Mouse (Mus musculus) testis, adult 2 months (tissue): ENCODE measurements at regions not wholly inside any gene's neighbourhood (a gene's known extent, or its start where the extent isn't known, plus 50 kb on each side); places are given as distances from the start of the nearest gene placed in this dataset.
"Not testable (repeated sequence)": the region's sequence is repeated elsewhere in the genome, so short reads cannot be mapped to it uniquely, and the experiment has no call there.

Experiments
- H3K27ac ChIP-seq: fragments of 200-500 bp; 2 replicates; pipeline ENCODE4 v1.5.1; 2012; ENCODE audit warnings: low read depth, low read length; ENCODE audit not compliant: control insufficient read depth, insufficient read depth
- H3K27me3 ChIP-seq: fragments of 200-500 bp; 2 replicates; pipeline ENCODE4 v1.6.1; 2012; ENCODE audit warnings: mild to moderate bottlenecking, low read length, moderate library complexity; ENCODE audit not compliant: control insufficient read depth, insufficient read depth
- H3K36me3 ChIP-seq: fragments of 200-500 bp; 2 replicates; pipeline ENCODE4 v1.6.1; 2012; ENCODE audit warnings: mild to moderate bottlenecking, low read length; ENCODE audit not compliant: control insufficient read depth, insufficient read depth
- H3K4me1 ChIP-seq: fragments of 200-500 bp; 2 replicates; pipeline ENCODE4 v1.6.1; 2012; ENCODE audit warnings: low read length; ENCODE audit not compliant: control insufficient read depth, insufficient read depth
- H3K4me3 ChIP-seq: fragments of 200-500 bp; 2 replicates; pipeline ENCODE4 v1.5.1; 2012; ENCODE audit warnings: low read depth, mild to moderate bottlenecking, low read length, moderate library complexity, mixed read lengths; ENCODE audit not compliant: control insufficient read depth
- CTCF ChIP-seq: fragments of 200-500 bp; IDR thresholded peaks from 2 replicates; pipeline ENCODE4 v1.5.1; 2012; ENCODE audit warnings: low read depth, mild to moderate bottlenecking, inconsistent platforms, low read length, moderate library complexity; ENCODE audit not compliant: control insufficient read depth, insufficient read depth, insufficient replicate concordance
- POLR2A ChIP-seq: fragments of 200-500 bp; IDR thresholded peaks from 2 replicates; pipeline ENCODE4 v1.6.1; 2012; ENCODE audit warnings: low read depth, mild to moderate bottlenecking, inconsistent platforms, low read length, moderate library complexity; ENCODE audit not compliant: control insufficient read depth

DNA sequence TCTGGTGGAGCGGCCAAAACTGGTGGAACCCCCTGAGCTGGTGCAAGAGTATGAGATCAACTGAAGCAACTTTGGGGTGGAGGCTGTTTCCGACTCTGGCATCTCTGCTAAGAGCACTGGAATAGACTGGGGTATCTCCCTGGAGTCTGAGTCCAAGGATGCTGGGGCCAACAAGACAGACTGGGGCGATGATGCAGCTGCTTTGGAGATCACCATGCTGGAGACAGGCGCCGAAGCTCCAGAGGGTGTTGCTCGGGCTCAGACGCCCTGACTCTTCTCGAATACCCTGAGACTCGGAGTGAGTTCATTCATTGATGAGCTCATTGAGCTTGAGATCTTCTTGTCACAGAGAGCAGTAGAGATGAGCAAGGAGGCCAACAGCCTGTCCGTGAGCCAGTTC is 194.6 kb upstream of the Hsf2 start:
- TF ChIP-seq POLR2A (no peak), CTCF (no peak)
- H3K4me3 ChIP-seq: no peak overlapping the region
- H3K4me1 ChIP-seq: peaks cover 4% of the 10 kb centered on the region
- no peaks in the 10 kb centered on the region for H3K27me3 ChIP-seq
- H3K36me3 ChIP-seq: no peaks in the 10 kb centered on the region
- H3K27ac ChIP-seq: no peak overlapping the region

DNA sequence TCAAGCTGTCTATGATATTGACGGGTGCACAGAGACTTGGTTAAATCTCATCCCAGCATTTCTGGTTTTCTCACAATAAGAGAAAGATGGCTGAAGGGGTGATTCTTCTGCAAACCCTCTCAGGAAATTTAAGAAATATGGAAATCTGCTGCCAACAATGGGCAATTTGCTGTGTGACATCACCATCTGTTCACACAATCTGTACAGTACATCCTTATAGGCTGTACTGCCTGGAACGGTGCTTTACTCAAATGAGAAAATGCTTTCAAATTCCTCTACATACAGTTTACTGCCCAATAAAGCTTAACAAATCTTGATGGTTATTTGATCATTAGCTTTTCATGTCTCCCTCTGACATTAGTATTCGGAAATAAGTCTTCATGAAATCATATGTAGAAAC is 172.4 kb upstream of the Hsf2 start:
- H3K27ac ChIP-seq: no peak overlapping the region
- H3K4me3 ChIP-seq: no peak overlapping the region
- no peaks in the 10 kb centered on the region for H3K27me3 ChIP-seq
- H3K4me1 ChIP-seq: no peaks in the 10 kb centered on the region
- H3K36me3 ChIP-seq: no peaks in the 10 kb centered on the region
- TF ChIP-seq CTCF (no peak), POLR2A (no peak)

DNA sequence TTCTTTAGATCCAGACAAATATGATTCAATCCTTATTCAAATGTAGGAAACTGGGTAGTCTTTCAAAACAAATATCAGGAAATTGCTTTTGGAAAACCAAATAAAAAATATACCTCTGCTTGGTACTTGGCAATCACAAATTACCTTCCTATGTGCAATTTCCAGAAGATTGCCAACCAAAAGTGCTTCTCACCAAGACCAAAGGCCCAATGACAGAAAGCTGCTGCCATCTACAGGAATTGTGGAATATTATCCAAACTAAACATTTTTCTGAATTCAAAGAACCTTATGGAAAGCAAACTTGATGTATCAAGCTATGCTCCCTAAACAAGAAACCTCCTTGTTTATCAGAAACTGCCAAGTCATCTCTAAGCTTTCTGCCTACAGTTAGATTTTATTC is 169.1 kb upstream of the Hsf2 start:
- Histone ChIP-seq H3K4me1 (no peaks in the 10 kb centered on the region), H3K4me3 (no peak overlapping the region), H3K27ac (no peak overlapping the region), H3K27me3 (no peaks in the 10 kb centered on the region), H3K36me3 (no peaks in the 10 kb centered on the region)
- TF ChIP-seq CTCF (no peak), POLR2A (no peak)

DNA sequence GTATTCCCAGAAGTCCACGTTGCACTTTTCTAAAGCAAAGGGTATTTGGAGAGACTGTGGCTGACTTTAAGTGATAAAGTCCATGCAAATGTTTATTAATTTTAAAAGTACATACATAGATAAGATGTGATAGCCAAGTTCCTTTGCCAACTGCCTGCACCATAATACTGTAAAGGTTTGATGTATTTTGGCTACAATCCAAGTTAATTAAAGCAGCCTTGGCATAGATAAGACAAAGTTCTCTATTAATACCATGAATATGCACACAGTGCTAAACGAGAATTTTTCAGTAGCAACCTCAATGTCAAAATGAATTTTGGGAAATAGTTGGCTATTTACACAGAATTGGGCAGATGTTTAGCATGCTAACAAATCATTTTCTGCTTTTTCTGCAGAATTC is 167.0 kb upstream of the Hsf2 start:
- Histone ChIP-seq H3K27me3 (no peaks in the 10 kb centered on the region), H3K4me1 (no peaks in the 10 kb centered on the region), H3K27ac (no peak overlapping the region), H3K36me3 (no peaks in the 10 kb centered on the region), H3K4me3 (no peak overlapping the region)
- no peak for TF ChIP-seq CTCF
- TF ChIP-seq POLR2A: no peak

DNA sequence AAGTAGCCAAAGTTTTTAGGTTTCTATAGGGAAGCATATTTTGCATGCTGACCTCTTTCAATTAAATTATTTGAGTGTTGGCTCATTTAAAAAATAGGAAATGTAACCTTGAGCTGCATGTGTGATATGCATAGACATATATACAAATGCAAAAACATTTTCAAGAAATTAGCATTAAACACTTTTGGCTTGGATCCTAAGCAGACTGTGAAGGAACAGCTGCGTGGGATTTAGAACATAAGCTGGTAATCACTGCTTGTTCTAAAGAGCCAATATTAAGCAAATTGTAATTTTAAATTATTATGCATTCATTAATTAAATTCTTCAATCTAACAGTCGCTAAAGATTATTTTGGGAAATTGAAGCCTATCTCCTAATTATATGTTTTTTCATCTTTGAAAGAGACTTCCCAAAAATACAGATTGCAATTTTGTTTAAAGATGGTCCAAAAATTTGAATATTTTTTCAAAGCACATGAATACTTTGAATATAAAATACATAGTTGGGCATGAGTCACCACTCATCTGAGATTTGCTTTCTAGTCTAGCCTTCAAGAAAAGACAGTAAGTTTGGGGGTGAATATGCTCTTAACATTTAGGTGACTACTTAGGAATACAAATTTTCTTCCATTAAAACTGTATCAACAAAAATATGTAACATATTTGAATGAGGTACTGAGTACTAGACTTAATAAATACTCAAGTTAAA is 163.3 kb upstream of the Hsf2 start:
- H3K27ac ChIP-seq: no peak overlapping the region
- TF ChIP-seq CTCF (no peak), POLR2A (no peak)
- H3K36me3 ChIP-seq: no peaks in the 10 kb centered on the region
- H3K4me1 ChIP-seq: no peaks in the 10 kb centered on the region
- H3K4me3 ChIP-seq: no peak overlapping the region
- no peaks in the 10 kb centered on the region for H3K27me3 ChIP-seq

DNA sequence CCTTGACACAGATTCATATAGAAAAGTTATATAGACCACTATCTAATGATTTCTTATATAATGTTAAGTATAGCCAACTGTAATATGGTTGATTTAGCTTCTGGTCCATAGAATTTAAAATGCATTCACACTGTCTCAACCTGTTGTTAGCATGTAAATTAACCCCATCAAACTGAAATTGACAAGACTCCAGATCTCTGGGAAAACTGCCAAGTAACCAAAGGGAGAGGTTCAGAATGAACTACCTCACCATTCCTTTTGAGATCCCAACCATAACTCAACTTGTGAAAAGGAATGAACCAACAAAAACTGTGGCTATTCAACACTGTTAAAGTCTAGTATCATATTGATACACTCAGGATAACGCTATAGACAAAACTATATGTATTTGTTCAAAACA is 162.0 kb upstream of the Hsf2 start:
- Histone ChIP-seq H3K27ac (no peak overlapping the region), H3K27me3 (no peaks in the 10 kb centered on the region), H3K36me3 (no peaks in the 10 kb centered on the region), H3K4me3 (no peak overlapping the region), H3K4me1 (no peaks in the 10 kb centered on the region)
- TF ChIP-seq POLR2A: no peak
- TF ChIP-seq CTCF: no peak

DNA sequence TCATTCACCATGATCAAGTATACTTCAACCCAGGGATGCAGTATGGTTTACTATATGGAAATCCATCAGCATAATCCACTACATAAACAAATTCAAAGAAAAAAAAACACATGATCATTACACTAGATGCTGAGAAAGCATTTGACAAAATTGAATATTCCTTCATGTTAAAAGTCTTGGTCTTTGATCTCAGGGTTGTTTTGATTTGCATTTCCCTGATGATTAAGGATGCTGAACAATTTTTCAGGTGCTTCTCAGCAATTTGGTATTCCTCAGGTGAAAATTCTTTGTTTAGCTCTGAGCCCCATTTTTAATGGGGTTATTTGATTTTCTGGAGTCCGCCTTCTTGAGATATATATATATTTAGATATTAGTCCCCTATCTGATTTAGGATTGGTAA is 123.4 kb upstream of the Hsf2 start:
- not testable (repeated sequence) for H3K27me3 ChIP-seq, H3K36me3 ChIP-seq, H3K27ac ChIP-seq, H3K4me1 ChIP-seq, H3K4me3 ChIP-seq
